Mouse (Mus musculus) Patski (cell line): ENCODE data around the gene Cnot11. TPM values are rescaled to one million over a fixed set of nuclear protein-coding genes. Genes with fewer than 3 reads are reported as not detected.

Experiments used
- ATAC-seq: fragments of 100-300 bp; one replicate; pipeline ENCODE4 v1.8.0; 2021
- CTCF ChIA-PET: fragments of 350-600 bp; sonication (Branson Sonifier 250); formaldehyde crosslinking; loops from one replicate; lab custom pipeline; 2022; ENCODE audit warnings: inconsistent platforms; lab: Charles Lee
- POLR2A ChIA-PET: fragments of 350-600 bp; sonication (Branson Sonifier 250); formaldehyde crosslinking; loops from one replicate; lab custom pipeline; 2022; ENCODE audit warnings: antibody characterized with exemption, inconsistent platforms; lab: Charles Lee
- DNase-seq: peaks from one replicate; pipeline ENCODE4 v3.0.0-alpha.2; 2011; ENCODE audit warnings: low read depth, low spot score
- H3K27me3 ChIP-seq: fragments of 371-371 bp; one replicate; pipeline ENCODE4 v1.5.1; 2021
- CTCF ChIP-seq: fragments of 100-300 bp; IDR thresholded peaks from one replicate; pipeline ENCODE4 v1.5.1; 2021
- in situ Hi-C: fragments of 300-500 bp; cut with MboI; formaldehyde crosslinking; loops from 3 replicates; pipeline ENCODE4 v1.11.1; 2018; ENCODE audit warnings: low pct_unique_long_range_greater_than_20kb, mixed read lengths
- polyA plus RNA-seq: library from polyadenylated mRNA; unstranded; gene quantifications from one replicate; pipeline ENCODE4 v1.2.3, GENCODE M21; 2021

Gene Cnot11
- polyA plus RNA-seq, 1 experiment from 2014 or later = 29.1 TPM

DNA sequence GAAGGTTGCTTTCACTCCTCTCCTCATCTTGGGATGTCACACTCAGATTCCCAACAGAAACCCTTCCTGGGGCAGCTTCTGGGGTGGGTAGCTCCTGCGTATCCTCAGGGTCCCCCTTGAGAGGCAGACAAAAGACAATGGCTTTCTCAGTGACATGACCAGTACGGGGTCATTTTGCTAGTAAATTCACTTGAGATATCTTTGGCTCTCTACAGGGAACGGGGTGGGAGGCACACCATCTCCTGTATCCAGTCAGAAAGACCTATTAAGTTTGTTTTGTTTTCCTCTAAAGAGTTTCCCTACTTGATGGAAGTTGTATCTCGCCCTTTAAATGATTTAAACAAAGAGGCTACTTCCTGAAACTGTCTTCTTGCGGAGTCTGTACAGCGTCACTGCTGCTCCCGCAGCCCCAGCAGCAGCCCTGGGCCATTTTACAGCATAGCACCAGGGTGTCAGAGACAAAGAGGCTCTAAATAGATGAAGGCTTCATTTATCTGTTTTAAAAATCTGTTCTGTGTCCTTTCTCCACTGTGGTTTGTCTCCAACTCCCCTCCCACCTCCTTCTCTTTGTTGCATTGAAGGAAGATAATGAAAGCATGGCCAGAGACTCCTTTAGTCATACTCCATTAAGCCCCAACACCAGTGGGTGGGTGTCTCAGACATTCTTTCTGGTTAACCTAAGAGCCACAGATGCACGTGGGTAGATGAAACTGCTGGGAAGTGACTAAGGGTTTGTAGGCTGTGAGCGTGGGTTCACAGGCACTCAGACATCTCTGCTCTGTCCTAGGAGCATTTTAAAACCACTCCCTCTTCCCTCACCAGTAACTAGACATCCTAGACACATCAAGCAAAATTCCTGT, 21.0 kb downstream of the Cnot11 start:
- TF ChIP-seq CTCF = no peak
- DNase-seq = peak; percentile 62
- H3K27me3 ChIP-seq = no peaks in the 10 kb centered on the region
- ChIA-PET CTCF (interaction anchor here (1.0 to 1.3 kb wide), 2 partner anchors 15 to 19 kb away, joined by 3 read pairs; no protein-coding TSS in a partner anchor), POLR2A (interaction anchor here (0.6 to 1.4 kb wide), 2 partner anchors 20 to 1635 kb away, joined by 3 to 4 read pairs; no protein-coding TSS in a partner anchor)
- peak; percentile 91 for ATAC-seq
- in situ Hi-C loops = no loop called here

DNA sequence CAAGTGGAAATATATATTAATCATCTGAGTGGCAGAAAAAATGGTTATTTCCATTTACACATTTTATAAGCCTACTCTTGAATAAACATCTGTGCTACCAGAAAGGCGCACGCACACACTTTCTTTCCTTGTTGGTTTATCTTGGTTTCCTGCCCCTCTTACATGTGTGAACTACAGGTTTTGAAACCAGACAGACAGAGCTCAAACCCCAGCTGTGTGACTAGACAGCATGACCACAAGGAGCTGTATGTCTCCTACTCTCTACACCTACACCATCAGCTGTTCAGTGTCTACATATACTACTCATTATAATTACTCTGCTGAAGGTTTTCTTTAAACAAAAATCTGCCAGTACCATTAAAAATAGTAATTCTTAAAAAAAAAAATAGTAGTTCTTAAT, 24.2 kb downstream of the Cnot11 start:
- POLR2A ChIA-PET = interaction anchor here (1.0 kb wide), 1 partner anchor 15 kb away, joined by 4 read pairs; no protein-coding TSS in a partner anchor
- no peak for TF ChIP-seq CTCF
- DNase-seq (no peak), ATAC-seq (no peak)
- in situ Hi-C loops = no loop called here
- no peaks in the 10 kb centered on the region for H3K27me3 ChIP-seq
- CTCF ChIA-PET = no interaction called here

DNA sequence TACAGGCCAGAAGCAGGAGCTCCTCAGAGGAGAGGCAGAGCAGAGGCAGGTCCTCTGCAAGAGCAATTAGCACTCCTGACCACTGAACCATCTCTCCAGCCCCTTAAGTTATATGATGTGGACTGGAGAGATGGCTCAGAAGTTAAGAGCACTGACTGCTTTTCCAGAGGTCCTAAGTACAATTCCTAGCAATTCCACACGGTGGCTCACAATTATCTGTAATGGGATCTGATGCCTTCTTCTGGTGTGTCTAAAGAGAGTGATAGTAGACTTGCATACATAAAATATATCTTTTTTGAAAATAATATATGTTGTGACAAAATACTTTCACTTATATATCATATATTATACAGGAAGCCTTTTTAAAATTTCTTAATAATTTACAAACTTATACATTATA, 27.1 kb downstream of the Cnot11 start:
- ChIA-PET POLR2A (no interaction called here), CTCF (no interaction called here)
- no peaks in the 10 kb centered on the region for H3K27me3 ChIP-seq
- DNase-seq = no peak
- TF ChIP-seq CTCF = peak; percentile 50
- no peak for ATAC-seq
- in situ Hi-C loops = no loop called here

DNA sequence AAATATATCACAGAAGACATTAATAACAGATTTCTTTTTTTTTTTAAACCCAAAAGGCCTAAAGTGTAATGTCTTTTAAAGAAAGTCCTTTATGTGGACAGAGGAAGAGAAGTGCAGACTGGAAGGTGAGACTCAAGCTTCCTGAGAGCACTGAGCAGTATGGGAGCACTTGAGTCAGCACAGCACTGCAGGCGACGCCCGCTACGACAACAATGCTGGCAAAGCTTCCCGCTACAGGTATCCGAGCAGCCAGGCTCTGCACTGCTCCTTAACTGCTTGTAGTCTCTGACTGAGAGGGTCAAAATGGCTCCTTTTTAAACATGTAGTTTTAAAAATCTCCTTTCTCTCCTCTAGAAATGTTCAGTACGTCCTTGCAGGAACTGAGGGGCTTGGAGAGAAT, 28.4 kb downstream of the Cnot11 start:
- no peak for TF ChIP-seq CTCF
- ChIA-PET POLR2A (no interaction called here), CTCF (no interaction called here)
- ATAC-seq (no peak), DNase-seq (no peak)
- in situ Hi-C loops = no loop called here
- no peaks in the 10 kb centered on the region for H3K27me3 ChIP-seq

DNA sequence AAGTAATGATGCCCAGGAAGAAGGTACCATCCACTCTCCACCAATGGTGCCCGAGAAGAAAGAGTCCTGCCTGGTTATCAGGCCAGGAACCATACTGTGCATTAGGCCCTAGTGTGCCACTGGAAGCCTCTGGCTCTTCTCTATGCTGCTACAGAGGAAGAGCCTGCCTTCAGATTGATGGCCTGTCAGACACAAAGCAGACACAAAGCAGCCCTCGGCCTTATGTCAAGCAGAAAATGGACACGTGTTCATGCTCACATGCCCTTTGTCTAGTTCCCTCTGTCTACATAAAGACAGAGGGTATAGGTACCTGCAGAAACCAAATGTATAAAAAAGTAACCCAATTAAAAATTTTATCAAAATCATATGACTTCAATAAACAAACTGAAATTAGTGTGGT, 29.8 kb downstream of the Cnot11 start:
- ATAC-seq = no peak
- POLR2A ChIA-PET = no interaction called here
- in situ Hi-C loops = no loop called here
- H3K27me3 ChIP-seq = no peaks in the 10 kb centered on the region
- no peak for TF ChIP-seq CTCF
- CTCF ChIA-PET = no interaction called here
- no peak for DNase-seq

DNA sequence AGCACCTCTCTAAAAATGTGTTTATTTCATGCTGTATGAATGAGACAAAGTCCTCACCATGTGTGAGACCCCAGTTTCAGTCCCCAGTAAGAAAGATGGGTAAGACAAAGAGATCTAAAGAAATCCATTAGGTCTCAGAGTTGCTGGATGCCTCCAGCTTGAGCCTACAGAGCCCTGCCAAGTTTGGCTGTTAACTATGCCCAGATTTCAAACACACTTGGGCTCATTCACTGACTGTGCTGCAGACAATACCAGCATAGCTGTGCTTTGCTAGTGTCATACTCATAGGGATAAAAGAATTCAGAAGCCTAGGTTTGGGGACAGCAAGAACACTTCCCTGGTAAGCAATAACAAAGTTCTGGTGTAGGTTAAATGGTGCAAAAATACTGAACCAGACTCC, 33.3 kb downstream of the Cnot11 start:
- DNase-seq = no peak
- ChIA-PET CTCF (no interaction called here), POLR2A (interaction anchor here (1.2 kb wide), 1 partner anchor 32 kb away, joined by 3 read pairs; no protein-coding TSS in a partner anchor)
- no peak for ATAC-seq
- H3K27me3 ChIP-seq = no peaks in the 10 kb centered on the region
- TF ChIP-seq CTCF = no peak
- in situ Hi-C loops = no loop called here

DNA sequence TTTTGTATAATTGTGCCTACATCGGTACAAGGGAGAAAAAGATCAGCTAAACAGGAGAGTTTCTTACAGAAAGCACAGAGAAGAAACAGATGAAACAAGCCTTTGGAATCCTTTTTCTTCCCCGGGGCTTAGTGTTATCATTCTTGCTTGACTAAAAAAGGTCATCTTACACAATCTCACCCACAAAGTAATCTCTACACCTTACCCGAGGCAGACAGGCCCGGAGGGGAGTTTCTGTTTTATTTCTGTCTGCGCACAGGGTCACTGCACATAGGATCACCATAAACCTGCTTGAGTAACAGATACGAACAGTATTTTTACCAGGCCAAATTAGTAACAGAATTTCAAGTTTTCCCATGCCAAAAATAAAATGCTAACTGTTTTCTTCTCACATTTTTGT, 36.9 kb downstream of the Cnot11 start:
- DNase-seq (peak; percentile 68), ATAC-seq (peak; percentile 52)
- in situ Hi-C loops = loop anchor here (10.0 kb wide), 1 partner anchor 333 kb away; the partner anchor contains the start of gene Map4k4
- POLR2A ChIA-PET = no interaction called here
- TF ChIP-seq CTCF = no peak
- H3K27me3 ChIP-seq = no peaks in the 10 kb centered on the region
- CTCF ChIA-PET = interaction anchor here (1.0 to 1.2 kb wide), 2 partner anchors 15 to 25 kb away, joined by 3 to 4 read pairs; no protein-coding TSS in a partner anchor

DNA sequence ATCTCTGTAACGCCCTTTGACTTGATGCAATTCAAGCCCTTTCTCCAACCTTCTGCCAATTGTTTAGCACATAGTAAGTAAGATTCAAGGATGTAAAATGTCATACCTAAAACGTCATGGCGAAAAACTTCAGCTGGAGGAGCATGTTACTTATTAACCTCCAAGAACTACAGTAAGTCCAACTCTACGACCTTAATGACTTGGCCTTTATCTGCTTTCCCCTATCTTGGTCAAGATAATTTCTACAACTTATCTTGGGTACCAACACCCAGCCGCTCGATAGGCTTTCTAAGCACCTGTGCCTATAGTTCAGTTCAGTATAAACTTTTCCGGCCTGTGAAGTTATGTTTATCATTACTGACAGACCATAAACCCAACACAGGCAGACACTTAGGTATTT, 39.1 kb downstream of the Cnot11 start:
- TF ChIP-seq CTCF = no peak
- DNase-seq (no peak), ATAC-seq (no peak)
- in situ Hi-C loops = loop anchor here (10.0 kb wide), 1 partner anchor 331 kb away; the partner anchor contains the start of gene Map4k4
- no peaks in the 10 kb centered on the region for H3K27me3 ChIP-seq
- ChIA-PET POLR2A (interaction anchor here (0.8 kb wide), 1 partner anchor 37 kb away, joined by 3 read pairs; no protein-coding TSS in a partner anchor), CTCF (interaction anchor here (1.0 kb wide), 1 partner anchor 16 kb away, joined by 3 read pairs; no protein-coding TSS in a partner anchor)

DNA sequence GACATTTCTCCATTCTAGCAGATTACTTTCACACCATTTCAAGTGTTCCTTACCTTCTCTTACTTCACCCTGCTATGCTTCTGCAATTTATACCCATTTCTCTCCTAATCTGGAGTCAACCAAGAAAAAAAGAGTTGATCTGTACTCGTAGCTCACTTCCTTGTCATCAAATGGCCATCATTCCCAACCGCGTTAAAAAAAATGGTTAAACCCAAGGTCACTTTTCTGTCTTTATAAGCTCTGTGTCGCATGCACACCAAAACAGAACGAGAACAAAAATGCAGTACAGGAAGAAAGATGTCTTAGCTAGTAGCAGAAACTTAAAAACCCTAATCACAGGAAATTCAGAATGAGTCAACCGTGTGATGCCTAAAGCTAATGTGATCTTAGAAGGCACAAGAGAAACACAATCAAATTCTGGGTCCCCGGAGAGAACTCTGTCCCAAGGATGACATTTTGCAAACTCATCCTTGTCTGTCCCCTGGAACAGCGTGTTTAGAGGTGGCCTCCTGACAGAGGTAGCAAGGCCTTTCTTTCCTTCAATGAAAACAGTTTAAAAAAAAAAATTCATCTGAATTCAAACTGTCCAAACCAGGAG, 41.1 kb downstream of the Cnot11 start:
- no peaks in the 10 kb centered on the region for H3K27me3 ChIP-seq
- ChIA-PET CTCF (interaction anchor here (1.3 kb wide), 1 partner anchor 48 kb away, joined by 4 read pairs; no protein-coding TSS in a partner anchor), POLR2A (no interaction called here)
- ATAC-seq (no peak), DNase-seq (no peak)
- in situ Hi-C loops = loop anchor here (10.0 kb wide), 1 partner anchor 329 kb away; the partner anchor contains the start of gene Map4k4
- no peak for TF ChIP-seq CTCF
